Mouse (Mus musculus) G1E (cell line): ENCODE results near the gene 9930021J03Rik. TPM values are rescaled to one million over a fixed set of nuclear protein-coding genes. Genes with fewer than 3 reads are reported as not detected.

Experiments used
- ATAC-seq: 2 replicates; pipeline ENCODE4 v1.8.0; 2016; ENCODE audit warnings: mild to moderate bottlenecking; ENCODE audit not compliant: insufficient number of reproducible peaks, poor library complexity, low FRiP score, severe bottlenecking; ENCODE audit errors: extremely low read depth
- DNase-seq: peaks from one replicate; pipeline ENCODE4 v3.0.0; 2012; ENCODE audit warnings: low spot score
- H3K27me3 ChIP-seq: 2 replicates; pipeline ENCODE4 v1.6.1; 2012; ENCODE audit warnings: mild to moderate bottlenecking, low read length, inconsistent platforms; ENCODE audit not compliant: insufficient read depth
- H3K36me3 ChIP-seq: replicated peaks from 2 replicates; pipeline ENCODE3; 2012; ENCODE audit warnings: mild to moderate bottlenecking, inconsistent platforms
- H3K4me1 ChIP-seq: 2 replicates; pipeline ENCODE4 v1.6.1; 2012; ENCODE audit warnings: low read depth, low read length, inconsistent platforms, mixed read lengths; ENCODE audit not compliant: insufficient read depth
- H3K4me3 ChIP-seq: 2 replicates; pipeline ENCODE4 v1.5.1; 2012; ENCODE audit warnings: low read depth, mild to moderate bottlenecking, inconsistent platforms, low read length, moderate library complexity, mixed read lengths
- H3K9me3 ChIP-seq: replicated peaks from 2 replicates; pipeline ENCODE4 v1.6.1; 2012; ENCODE audit warnings: inconsistent platforms
- CTCF ChIP-seq: IDR thresholded peaks from 2 replicates; pipeline ENCODE4 v1.5.1; 2012; ENCODE audit warnings: low read depth, low read length, inconsistent platforms, mixed read lengths
- GATA1 ChIP-seq: IDR thresholded peaks from 2 replicates; pipeline ENCODE4 v1.6.1; 2012; ENCODE audit warnings: borderline replicate concordance, low read length, inconsistent platforms, mixed read lengths
- GATA2 ChIP-seq: IDR thresholded peaks from 2 replicates; pipeline ENCODE4 v1.6.1; 2012; ENCODE audit warnings: low read depth, low read length, inconsistent platforms, borderline replicate concordance
- POLR2AphosphoS5 ChIP-seq: IDR thresholded peaks from 2 replicates; pipeline ENCODE4 v1.6.1; 2012; ENCODE audit warnings: low read depth, low read length, inconsistent platforms; ENCODE audit not compliant: insufficient replicate concordance
- TAL1 ChIP-seq: conservative IDR thresholded peaks from 2 replicates; pipeline ENCODE4 v1.6.1; 2012; ENCODE audit warnings: low read depth, low read length, inconsistent platforms, mixed read lengths
- polyA plus RNA-seq: library from polyadenylated mRNA; stranded (reverse); fragments of >175 nt; gene quantifications from 2 replicates; pipeline ENCODE4 v1.2.3, GENCODE M21; 2012
- total RNA-seq, 2 experiments: library from RNA; stranded (forward) in 1 of 2; stranded (reverse) in 1 of 2; fragments of 200-1000 nt in 1 of 2; fragments of >200 nt in 1 of 2; fragmentation: Nextera tagmentation in 1 of 2; gene quantifications; 2 replicates each; pipeline ENCODE4 v1.2.3; 2014 to 2017

Gene 9930021J03Rik
- total and polyA plus RNA-seq, 3 experiments, result 2.1 to 47.5 (median 15.1) TPM

DNA sequence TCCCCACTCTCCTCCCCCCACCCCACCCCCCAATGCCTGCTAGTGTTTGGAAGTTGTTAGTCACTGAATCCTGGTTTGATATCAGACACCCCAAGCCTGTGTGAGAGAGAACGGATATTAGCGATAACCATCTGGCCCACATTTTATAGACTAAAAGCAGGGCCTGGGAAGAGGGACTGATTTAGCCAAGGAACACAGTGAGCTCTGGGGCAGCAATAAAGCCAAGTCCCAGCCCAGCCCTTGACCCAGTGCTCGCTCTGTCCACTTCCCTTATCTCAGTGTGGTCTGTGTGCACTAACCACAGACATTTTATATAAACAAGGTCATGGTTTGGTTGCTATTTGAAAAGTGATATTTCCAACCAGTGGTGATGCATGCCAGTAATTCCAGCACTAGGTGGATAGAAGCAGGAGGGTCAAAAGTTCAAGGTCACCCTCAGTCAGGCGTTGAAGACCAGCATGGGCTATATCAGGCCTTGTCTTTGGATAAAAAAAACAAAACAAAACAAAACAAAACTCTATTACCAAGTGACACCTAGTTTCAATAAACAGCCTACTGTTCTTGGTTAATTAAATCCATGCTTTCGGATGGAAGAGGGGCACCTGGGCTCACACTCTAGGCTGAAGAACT, 138.7 kb downstream of the 9930021J03Rik start:
- ATAC-seq, result no peak
- H3K27me3 ChIP-seq, result peaks cover 30% of the 10 kb centered on the region
- H3K4me1 ChIP-seq, result peaks cover 11% of the 10 kb centered on the region
- DNase-seq, result no peak
- no peaks in the 10 kb centered on the region for H3K36me3 ChIP-seq
- TF ChIP-seq GATA2 (no peak), POLR2AphosphoS5 (no peak), CTCF (no peak), GATA1 (no peak), TAL1 (no peak)
- no peaks in the 10 kb centered on the region for H3K9me3 ChIP-seq
- no peak overlapping the region for H3K4me3 ChIP-seq

DNA sequence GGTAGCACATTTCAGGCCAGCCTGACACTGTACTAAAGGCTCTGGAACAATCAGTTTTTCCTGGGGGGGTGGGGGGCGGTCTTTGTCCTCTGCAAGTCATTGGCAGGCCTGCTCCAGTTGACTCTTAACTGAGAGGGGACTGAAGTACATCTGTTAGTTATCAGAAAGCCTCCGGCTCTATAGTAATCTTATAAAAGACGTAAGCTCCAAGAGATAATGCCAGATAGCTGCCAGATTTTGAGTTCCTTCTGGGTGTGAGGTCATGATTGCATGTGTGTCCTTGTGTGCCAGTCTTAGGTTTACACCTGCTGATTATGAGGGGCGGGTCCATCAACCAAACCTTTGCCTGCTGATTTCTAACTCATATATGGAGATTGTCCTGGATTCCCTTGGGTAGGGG, 139.6 kb downstream of the 9930021J03Rik start:
- ATAC-seq (no peak), DNase-seq (no peak)
- H3K4me1 ChIP-seq, result peaks cover 11% of the 10 kb centered on the region
- no peak overlapping the region for H3K4me3 ChIP-seq
- no peaks in the 10 kb centered on the region for H3K36me3 ChIP-seq
- no peaks in the 10 kb centered on the region for H3K9me3 ChIP-seq
- TF ChIP-seq GATA1 (no peak), POLR2AphosphoS5 (no peak), GATA2 (no peak), CTCF (no peak), TAL1 (no peak)
- H3K27me3 ChIP-seq, result peaks cover 39% of the 10 kb centered on the region

- no peak for TF ChIP-seq GATA2
- TF ChIP-seq GATA1, result no peak
- no peak for TF ChIP-seq CTCF
- no peak for TF ChIP-seq POLR2AphosphoS5
- no peak for TF ChIP-seq TAL1
- H3K9me3 ChIP-seq, result no peaks in the 10 kb centered on the region
- no peaks in the 10 kb centered on the region for H3K36me3 ChIP-seq
- no peak for DNase-seq
- ATAC-seq, result no peak
- H3K27me3 ChIP-seq, result peaks cover 39% of the 10 kb centered on the region
- H3K4me1 ChIP-seq, result peaks cover 11% of the 10 kb centered on the region
- no peak overlapping the region for H3K4me3 ChIP-seq
These were observed 140.9 kb downstream of the 9930021J03Rik start for GRCm38 (mm10) chr19:29664934-29665333.

Other genes with a start within 250 kb of the 9930021J03Rik start
- 19.3 and 22.4 TPM in 2 replicates for gene Ermp1, start 157.6 kb downstream of the 9930021J03Rik start, total RNA-seq (2014; fragmentation: Nextera tagmentation)
- 22.6 and 22.8 TPM in 2 replicates for gene Ermp1, start 157.6 kb downstream of the 9930021J03Rik start, total RNA-seq (2017)
- gene Ermp1, start 157.6 kb downstream of the 9930021J03Rik start, polyA plus RNA-seq, result 11.4 and 14.2 TPM in 2 replicates
- not detected in 2 replicates for gene Mlana, start 108.2 kb downstream of the 9930021J03Rik start, total RNA-seq (2014; fragmentation: Nextera tagmentation)
- 0.46 TPM in 1 of 2 replicates, not detected in the other for gene Mlana, start 108.2 kb downstream of the 9930021J03Rik start, total RNA-seq (2017)
- not detected in 2 replicates for gene Mlana, start 108.2 kb downstream of the 9930021J03Rik start, polyA plus RNA-seq
- gene Ranbp6, start 7.0 kb upstream of the 9930021J03Rik start, total RNA-seq (2014; fragmentation: Nextera tagmentation), result 13.8 and 17.2 TPM in 2 replicates
- gene Ranbp6, start 7.0 kb upstream of the 9930021J03Rik start, total RNA-seq (2017), result 28.2 and 30.2 TPM in 2 replicates
- 0.84 and 1.9 TPM in 2 replicates for gene Ranbp6, start 7.0 kb upstream of the 9930021J03Rik start, polyA plus RNA-seq
- gene Il33, start 119.1 kb upstream of the 9930021J03Rik start, total RNA-seq (2014; fragmentation: Nextera tagmentation), result 0.60 and 0.92 TPM in 2 replicates
- 0.46 and 0.49 TPM in 2 replicates for gene Il33, start 119.1 kb upstream of the 9930021J03Rik start, total RNA-seq (2017)
- gene Il33, start 119.1 kb upstream of the 9930021J03Rik start, polyA plus RNA-seq, result 0.03 TPM in 2 replicates
- gene Trpd52l3, start 197.8 kb upstream of the 9930021J03Rik start, total RNA-seq (2014; fragmentation: Nextera tagmentation), result not detected in 2 replicates
- gene Trpd52l3, start 197.8 kb upstream of the 9930021J03Rik start, total RNA-seq (2017), result 0.05 TPM in 1 of 2 replicates, not detected in the other
- gene Trpd52l3, start 197.8 kb upstream of the 9930021J03Rik start, polyA plus RNA-seq, result not detected in 2 replicates
- gene Uhrf2, start 224.5 kb upstream of the 9930021J03Rik start, total RNA-seq (2014; fragmentation: Nextera tagmentation), result 110 and 137 TPM in 2 replicates
- gene Uhrf2, start 224.5 kb upstream of the 9930021J03Rik start, total RNA-seq (2017), result 79.4 and 91.5 TPM in 2 replicates
- gene Uhrf2, start 224.5 kb upstream of the 9930021J03Rik start, polyA plus RNA-seq, result 13.5 and 19.4 TPM in 2 replicates